Mouse (Mus musculus): Measurements from ENCODE around the gene Sox12. TPM values are rescaled to one million over a fixed set of nuclear protein-coding genes. Genes with fewer than 3 reads are reported as not detected.
A peak's percentile ranks its signal among the peaks of the same experiment; 100 is the strongest.
"Not testable (repeated sequence)": the region's sequence is repeated elsewhere in the genome, so short reads cannot be mapped to it uniquely, and the experiment has no call there.

Gene Sox12
- 1.6 TPM in 2 replicates for polyA plus RNA-seq (2015; fragmentation: Nextera tagmentation; extraction: Ambion mirVana)

GRCm38 (mm10) chr2:152397680-152398435, at the start of gene Sox12:
Gene Sox12, minus strand, starts transcription at chr2:152398063.
- DNase-seq (peak; percentile 88), ATAC-seq (ENCODE audit: low read depth) (peak; percentile 51)
- Histone ChIP-seq H3K4me1 (replicated peaks) (peaks cover 61% of the 10 kb centered on the region), H3K36me3 (no peaks in the 10 kb centered on the region), H3K4me3 (replicated peaks) (peak within 1 kb of the TSS; percentile 82), H3K9ac (peak within 1 kb of the TSS; percentile 87), H3K9me3 (replicated peaks) (no peaks in the 10 kb centered on the region), H3K27me3 (no peaks in the 10 kb centered on the region), H3K27ac (peak within 1 kb of the TSS; percentile 95), H3K4me2 (peak within 1 kb of the TSS; percentile 100)
- under 1% methylated on average over 95 of the region's 104 CpGs for WGBS (ENCODE audit: insufficient replicate concordance)

GRCm38 (mm10) chr2:152447461-152447860, 49.6 kb upstream of the Sox12 start:
- Histone ChIP-seq H3K4me1 (replicated peaks) (peaks cover 8% of the 10 kb centered on the region), H3K9me3 (replicated peaks) (no peaks in the 10 kb centered on the region), H3K9ac (no peak overlapping the region), H3K27ac (no peak overlapping the region), H3K36me3 (no peaks in the 10 kb centered on the region), H3K4me2 (no peak overlapping the region), H3K27me3 (0 out of 2 replicates have a peak, but pooled peaks cover 3% of the 10 kb centered on the region), H3K4me3 (replicated peaks) (no peak overlapping the region)
- ATAC-seq (ENCODE audit: low read depth) (no peak), DNase-seq (no peak)
- WGBS (ENCODE audit: insufficient replicate concordance), result 52% methylated on average over 5 of the region's 5 CpGs

GRCm38 (mm10) chr2:152446642-152447041, 48.8 kb upstream of the Sox12 start:
- WGBS (ENCODE audit: insufficient replicate concordance), result 13% methylated on average over 2 of the region's 2 CpGs
- peaks cover 8% of the 10 kb centered on the region for H3K4me1 ChIP-seq (replicated peaks)
- no peak overlapping the region for H3K4me3 ChIP-seq (replicated peaks)
- DNase-seq, result no peak
- no peak overlapping the region; the same call in 1 of the 2 replicates for H3K27ac ChIP-seq
- H3K4me2 ChIP-seq, result no peak overlapping the region
- H3K36me3 ChIP-seq, result no peaks in the 10 kb centered on the region
- no peak overlapping the region for H3K9ac ChIP-seq
- H3K27me3 ChIP-seq, result 0 out of 2 replicates have a peak, but pooled peaks cover 3% of the 10 kb centered on the region
- no peaks in the 10 kb centered on the region for H3K9me3 ChIP-seq (replicated peaks)
- ATAC-seq (ENCODE audit: low read depth), result no peak

- Histone ChIP-seq H3K36me3 (no peaks in the 10 kb centered on the region), H3K9ac (no peak overlapping the region), H3K27me3 (no peaks in the 10 kb centered on the region), H3K4me3 (replicated peaks) (no peak overlapping the region), H3K27ac (no peak overlapping the region), H3K4me1 (replicated peaks) (peaks cover 8% of the 10 kb centered on the region), H3K9me3 (replicated peaks) (no peaks in the 10 kb centered on the region), H3K4me2 (no peak overlapping the region)
- DNase-seq (no peak), ATAC-seq (ENCODE audit: low read depth) (no peak)
- WGBS (ENCODE audit: insufficient replicate concordance), result 64% methylated on average over 8 of the region's 8 CpGs
Observed at GRCm38 (mm10) chr2:152443281-152443680, 45.4 kb upstream of the Sox12 start.

GRCm38 (mm10) chr2:152442322-152442721, 44.5 kb upstream of the Sox12 start:
- Histone ChIP-seq H3K4me3 (replicated peaks) (no peak overlapping the region), H3K36me3 (no peaks in the 10 kb centered on the region), H3K27me3 (no peaks in the 10 kb centered on the region), H3K9me3 (replicated peaks) (no peaks in the 10 kb centered on the region), H3K9ac (no peak overlapping the region), H3K4me2 (no peak overlapping the region), H3K27ac (no peak overlapping the region), H3K4me1 (replicated peaks) (peaks cover 11% of the 10 kb centered on the region)
- 75% methylated on average over 4 of the region's 4 CpGs for WGBS (ENCODE audit: insufficient replicate concordance)
- DNase-seq, result no peak
- no peak for ATAC-seq (ENCODE audit: low read depth)

GRCm38 (mm10) chr2:152439833-152440232, 42.0 kb upstream of the Sox12 start:
- H3K4me3 ChIP-seq (replicated peaks), result no peak overlapping the region
- no peak overlapping the region for H3K4me2 ChIP-seq
- no peak overlapping the region for H3K9ac ChIP-seq
- WGBS (ENCODE audit: insufficient replicate concordance), result 76% methylated on average over 2 of the region's 2 CpGs
- H3K9me3 ChIP-seq (replicated peaks), result no peaks in the 10 kb centered on the region
- H3K27me3 ChIP-seq, result no peaks in the 10 kb centered on the region
- DNase-seq, result no peak
- no peaks in the 10 kb centered on the region for H3K36me3 ChIP-seq
- no peak for ATAC-seq (ENCODE audit: low read depth)
- H3K4me1 ChIP-seq (replicated peaks), result peaks cover 19% of the 10 kb centered on the region
- H3K27ac ChIP-seq, result no peak overlapping the region

- peaks cover 19% of the 10 kb centered on the region for H3K4me1 ChIP-seq (replicated peaks)
- H3K27me3 ChIP-seq, result no peaks in the 10 kb centered on the region
- WGBS (ENCODE audit: insufficient replicate concordance), result 58% methylated on average over 1 of the region's 1 CpGs
- H3K4me2 ChIP-seq, result no peak overlapping the region
- no peaks in the 10 kb centered on the region for H3K9me3 ChIP-seq (replicated peaks)
- H3K27ac ChIP-seq, result no peak overlapping the region
- ATAC-seq (ENCODE audit: low read depth), result no peak
- no peak overlapping the region for H3K9ac ChIP-seq
- no peak for DNase-seq
- no peak overlapping the region for H3K4me3 ChIP-seq (replicated peaks)
- no peaks in the 10 kb centered on the region for H3K36me3 ChIP-seq
Observed at GRCm38 (mm10) chr2:152438963-152439362, 41.1 kb upstream of the Sox12 start.

GRCm38 (mm10) chr2:152436983-152437860, 39.4 kb upstream of the Sox12 start:
- WGBS (ENCODE audit: insufficient replicate concordance), result 2% methylated on average over 23 of the region's 23 CpGs
- H3K9ac ChIP-seq, result no peak overlapping the region

GRCm38 (mm10) chr2:152436405-152436901, 38.6 kb upstream of the Sox12 start:
- WGBS (ENCODE audit: insufficient replicate concordance), result 59% methylated on average over 7 of the region's 7 CpGs
- Histone ChIP-seq H3K36me3 (no peaks in the 10 kb centered on the region), H3K4me1 (replicated peaks) (peaks cover 19% of the 10 kb centered on the region), H3K9ac (no peak overlapping the region), H3K27ac (no peak overlapping the region), H3K27me3 (no peaks in the 10 kb centered on the region), H3K4me3 (replicated peaks) (no peak overlapping the region), H3K4me2 (no peak overlapping the region), H3K9me3 (replicated peaks) (no peaks in the 10 kb centered on the region)
- DNase-seq (no peak), ATAC-seq (ENCODE audit: low read depth) (no peak)

More at GRCm38 (mm10) chr2:152436983-152437860, 39.4 kb upstream of the Sox12 start:
- ATAC-seq (ENCODE audit: low read depth) (peak; percentile 60), DNase-seq (peak; percentile 64)
- Histone ChIP-seq H3K4me3 (replicated peaks) (peak overlapping the region; percentile 51), H3K36me3 (no peaks in the 10 kb centered on the region), H3K27me3 (no peaks in the 10 kb centered on the region), H3K9me3 (replicated peaks) (no peaks in the 10 kb centered on the region), H3K4me2 (peak overlapping the region; percentile 72), H3K4me1 (replicated peaks) (peaks cover 19% of the 10 kb centered on the region), H3K27ac (no peak overlapping the region)

GRCm38 (mm10) chr2:152428481-152428880, 30.6 kb upstream of the Sox12 start:
- not testable (repeated sequence) for H3K4me3 ChIP-seq (replicated peaks); H3K9me3 ChIP-seq (replicated peaks); H3K27ac ChIP-seq; H3K9ac ChIP-seq; H3K4me2 ChIP-seq; DNase-seq; ATAC-seq (ENCODE audit: low read depth); H3K36me3 ChIP-seq; H3K4me1 ChIP-seq (replicated peaks); H3K27me3 ChIP-seq
- 70% methylated on average over 2 of the region's 2 CpGs for WGBS (ENCODE audit: insufficient replicate concordance)

GRCm38 (mm10) chr2:152427493-152427892, 29.6 kb upstream of the Sox12 start:
- Histone ChIP-seq H3K4me3 (replicated peaks) (no peak overlapping the region), H3K4me1 (replicated peaks) (no peaks in the 10 kb centered on the region), H3K27ac (no peak overlapping the region), H3K4me2 (no peak overlapping the region), H3K9ac (no peak overlapping the region), H3K27me3 (no peaks in the 10 kb centered on the region; the same call in 1 of the 2 replicates), H3K36me3 (no peaks in the 10 kb centered on the region), H3K9me3 (replicated peaks) (no peaks in the 10 kb centered on the region)
- WGBS (ENCODE audit: insufficient replicate concordance), result 30% methylated on average over 12 of the region's 12 CpGs
- ATAC-seq (ENCODE audit: low read depth) (no peak), DNase-seq (no peak)
